9 mouse cellular contexts compared by ENCODE assay signal in genomic region chr7:16825785-16826184, GRCm38 (mm10). TPM values are rescaled to one million over a fixed set of nuclear protein-coding genes. Genes with fewer than 3 reads are reported as not detected.
DNase-seq lines count a peak whose midpoint lies in the region; ATAC-seq and TF ChIP-seq lines count a peak whose summit lies in the region.
"Had no signal": no experiment of that assay in that cellular context is flagged by ENCODE, and none has a peak within 500 bp of the region (broad histone marks: within the 10 kb centered on the region; RNA-seq: fewer than 3 reads in every experiment).

No protein-coding gene starts in this region.

- H3K9ac ChIP-seq in kidney, postnatal 0 days (ENCODE audit: low read depth, low read length): no peak overlapping the region

- no peak overlapping the region for H3K4me3 ChIP-seq in kidney, postnatal 0 days (replicated peaks; ENCODE audit: low read depth, low read length)
- H3K4me3 ChIP-seq in G1E (ENCODE audit: low read depth, low read length): peak overlapping the region; percentile 7; the same call in 1 of the 2 replicates

- peak; percentile 51; the same call in 1 of the 2 replicates for TF ChIP-seq CTCF in kidney, postnatal 0 days (IDR thresholded peaks at IDR 0.05; ENCODE audit: low read depth)
- TF ChIP-seq CTCF in G1E (IDR thresholded peaks at IDR 0.05; ENCODE audit: low read depth, low read length): no peak

- no peaks in the 10 kb centered on the region for H3K27me3 ChIP-seq in kidney, postnatal 0 days (ENCODE audit: insufficient read depth, low read length)
- H3K27me3 ChIP-seq in G1E (ENCODE audit: insufficient read depth, low read length): no peaks in the 10 kb centered on the region

- no peaks in the 10 kb centered on the region for H3K9me3 ChIP-seq in kidney, postnatal 0 days (replicated peaks; ENCODE audit: low read length)
- H3K9me3 ChIP-seq in G1E (replicated peaks): no peaks in the 10 kb centered on the region

- peaks cover 62% of the 10 kb centered on the region for H3K36me3 ChIP-seq in kidney, postnatal 0 days (ENCODE audit: insufficient read depth, low read length)
- peaks cover 99% of the 10 kb centered on the region for H3K36me3 ChIP-seq in G1E (replicated peaks)

- intact Hi-C loops in left cerebral cortex, postnatal 4 days (cut with DNase I): no loop called here

- no peak overlapping the region for H3K4me2 ChIP-seq in kidney, postnatal 0 days (ENCODE audit: low read length)

- H3K27ac ChIP-seq in kidney, postnatal 0 days: no peak overlapping the region

- DNase-seq in kidney, postnatal 0 days (ENCODE audit: low spot score): no peak
- no peak for DNase-seq in kidney, adult 8-10 months
- DNase-seq in G1E (ENCODE audit: low spot score): no peak
- DNase-seq in induced T-regulatory cell, adult 2 months (ENCODE audit: low read depth): peak; percentile 87
- DNase-seq in spleen, postnatal 36 days (ENCODE audit: low spot score in 2 of 2): peak; percentile 76 to 80
- DNase-seq in left cerebral cortex, postnatal 4 days: no peak
- no peak for DNase-seq in frontal cortex, postnatal 14 days (ENCODE audit: low spot score in 2 of 2)
- no peak for DNase-seq in cerebellum, adult 8-10 months
- DNase-seq: adrenal gland, postnatal 14 days had no signal

- WGBS in kidney, postnatal 0 days: 79% methylated on average over 10 of the region's 10 CpGs

- no peaks in the 10 kb centered on the region for H3K4me1 ChIP-seq in kidney, postnatal 0 days (replicated peaks; ENCODE audit: insufficient read depth, low read length)
- H3K4me1 ChIP-seq in G1E (ENCODE audit: insufficient read depth, low read depth, low read length): peaks cover 42% of the 10 kb centered on the region

- no peak for ATAC-seq in kidney, postnatal 0 days (replicated peaks; ENCODE audit: low FRiP score, low read depth)
- ATAC-seq in G1E (ENCODE audit: extremely low read depth, insufficient number of reproducible peaks, low FRiP score, poor library complexity, severe bottlenecking): no peak

RNA-seq across cellular contexts. Expression of gene Fkrp, which starts 9.3 kb away (rescaled TPM):
- polyA plus RNA-seq in kidney, postnatal 0 days (2015; fragmentation: Nextera tagmentation; extraction: Ambion mirVana): 31.0 and 32.0 TPM in 2 replicates
- total RNA-seq in G1E (2014; fragmentation: Nextera tagmentation) (12.3 and 18.0 TPM in 2 replicates), G1E (2017) (10.5 and 11.3 TPM in 2 replicates)
- polyA plus RNA-seq in G1E (2012): 30.6 and 32.9 TPM in 2 replicates
- total RNA-seq in left cerebral cortex, postnatal 4 days (2021): 10 to 100 TPM; 35.8 to 38.9 TPM

RNA-seq across cellular contexts. Expression of gene Strn4, which starts 10.1 kb away (rescaled TPM):
- polyA plus RNA-seq in kidney, postnatal 0 days (2015; fragmentation: Nextera tagmentation; extraction: Ambion mirVana): 65.4 and 71.2 TPM in 2 replicates
- total RNA-seq in G1E (2014; fragmentation: Nextera tagmentation) (40.3 and 67.7 TPM in 2 replicates), G1E (2017) (33.8 and 38.9 TPM in 2 replicates)
- 62.4 and 64.4 TPM in 2 replicates for polyA plus RNA-seq in G1E (2012)
- 100 to 1,000 TPM; 223 to 229 TPM for total RNA-seq in left cerebral cortex, postnatal 4 days (2021)

RNA-seq across cellular contexts. Expression of gene Prkd2, which starts 16.9 kb away (rescaled TPM):
- 12.8 and 15.1 TPM in 2 replicates for polyA plus RNA-seq in kidney, postnatal 0 days (2015; fragmentation: Nextera tagmentation; extraction: Ambion mirVana)
- total RNA-seq in G1E (2014; fragmentation: Nextera tagmentation): 23.6 and 28.7 TPM in 2 replicates
- total RNA-seq in G1E (2017): 3.9 and 4.4 TPM in 2 replicates
- polyA plus RNA-seq in G1E (2012): 13.6 and 22.4 TPM in 2 replicates
- 1 to 10 TPM; 9.1 to 9.5 TPM for total RNA-seq in left cerebral cortex, postnatal 4 days (2021)

RNA-seq across cellular contexts. Expression of gene Slc1a5, which starts 44.6 kb away (rescaled TPM):
- 49.0 and 55.8 TPM in 2 replicates for polyA plus RNA-seq in kidney, postnatal 0 days (2015; fragmentation: Nextera tagmentation; extraction: Ambion mirVana)
- 18.8 and 61.2 TPM in 2 replicates for total RNA-seq in G1E (2014; fragmentation: Nextera tagmentation)
- 5.9 and 7.1 TPM in 2 replicates for total RNA-seq in G1E (2017)
- 13.9 and 14.7 TPM in 2 replicates for polyA plus RNA-seq in G1E (2012)
- 1 to 10 TPM; 8.8 TPM for total RNA-seq in left cerebral cortex, postnatal 4 days (2021)

RNA-seq across cellular contexts. Expression of gene Dact3, which starts 49.3 kb away (rescaled TPM):
- 3.7 and 4.3 TPM in 2 replicates for polyA plus RNA-seq in kidney, postnatal 0 days (2015; fragmentation: Nextera tagmentation; extraction: Ambion mirVana)
- total RNA-seq in G1E (2014; fragmentation: Nextera tagmentation): 0.30 TPM in 1 of 2 replicates, not detected in the other
- total RNA-seq in G1E (2017): 0.05 and 0.12 TPM in 2 replicates
- 0.28 and 0.30 TPM in 2 replicates for polyA plus RNA-seq in G1E (2012)
- total RNA-seq in left cerebral cortex, postnatal 4 days (2021): 10 to 100 TPM; 57.6 to 61.8 TPM

Comparison
In these comparisons a context has a peak if more than half of its experiments do, and no peak if none do; other contexts are left out.
1. DNase-seq: peak in induced T-regulatory cell, adult 2 months (single experiment) and spleen, postnatal 36 days (2 of 2); none in kidney, postnatal 0 days (single experiment), kidney, adult 8-10 months (0 of 2), G1E (single experiment), left cerebral cortex, postnatal 4 days (single experiment), frontal cortex, postnatal 14 days (0 of 2) and cerebellum, adult 8-10 months (single experiment).